Mouse (Mus musculus) midbrain, embryonic 14.5 days (tissue): Measurements from ENCODE around the gene Fam98c. TPM values are rescaled to one million over a fixed set of nuclear protein-coding genes. Genes with fewer than 3 reads are reported as not detected.

ENCODE experiments used
- polyA plus RNA-seq: library from polyadenylated mRNA; unstranded; fragments of >200 nt; fragmentation: Nextera tagmentation; extraction: Ambion mirVana; gene quantifications from 2 replicates; pipeline ENCODE4 v1.2.1, GENCODE M21; 2014

The Fam98c gene
- polyA plus RNA-seq, 1 experiment from 2014 or later, result 17.7 TPM

Other genes with a start within 250 kb of the Fam98c start
- gene Actn4, start 193.9 kb downstream of the Fam98c start, polyA plus RNA-seq, result 102 and 118 TPM in 2 replicates
- 320 and 343 TPM in 2 replicates for gene Eif3k, start 174.4 kb downstream of the Fam98c start, polyA plus RNA-seq
- gene Map4k1, start 174.2 kb downstream of the Fam98c start, polyA plus RNA-seq, result 5.5 and 10.2 TPM in 2 replicates
- gene Ryr1, start 31.1 kb downstream of the Fam98c start, polyA plus RNA-seq, result 5.2 and 7.8 TPM in 2 replicates
- 0.70 and 0.86 TPM in 2 replicates for gene Rasgrp4, start 21.4 kb downstream of the Fam98c start, polyA plus RNA-seq
- gene Ggn, start 14.0 kb upstream of the Fam98c start, polyA plus RNA-seq, result 0.32 and 0.55 TPM in 2 replicates
- 9.4 and 11.2 TPM in 2 replicates for gene Spred3, start 14.2 kb upstream of the Fam98c start, polyA plus RNA-seq
- 290 and 302 TPM in 2 replicates for gene Psmd8, start 24.5 kb upstream of the Fam98c start, polyA plus RNA-seq
- gene Catsperg1, start 57.8 kb upstream of the Fam98c start, polyA plus RNA-seq, result 3.6 TPM in 2 replicates
- 0.54 and 0.85 TPM in 2 replicates for gene Kcnk6, start 76.3 kb upstream of the Fam98c start, polyA plus RNA-seq
- 86.6 and 107 TPM in 2 replicates for gene Yif1b, start 82.1 kb upstream of the Fam98c start, polyA plus RNA-seq
- 0.29 and 0.57 TPM in 2 replicates for gene 2200002D01Rik, start 92.2 kb upstream of the Fam98c start, polyA plus RNA-seq
- 52.3 and 66.3 TPM in 2 replicates for gene Spint2, start 125.7 kb upstream of the Fam98c start, polyA plus RNA-seq
- 0.94 and 3.9 TPM in 2 replicates for gene Ppp1r14a, start 133.1 kb upstream of the Fam98c start, polyA plus RNA-seq
- gene Dpf1, start 147.7 kb upstream of the Fam98c start, polyA plus RNA-seq, result 203 and 214 TPM in 2 replicates